ENCODE assay signal across 17 mouse cellular contexts in genomic region chr2:68925542-68925941, GRCm38 (mm10).
DNase-seq lines count a peak whose midpoint lies in the region; ATAC-seq and TF ChIP-seq lines count a peak whose summit lies in the region.
"Had no signal": no experiment of that assay in that cellular context is flagged by ENCODE, and none has a peak within 500 bp of the region (broad histone marks: within the 10 kb centered on the region; RNA-seq: fewer than 3 reads in every experiment).

No protein-coding gene starts in this region.

- TF ChIP-seq CTCF in thymus, adult 2 months (IDR thresholded peaks at IDR 0.05; ENCODE audit: borderline replicate concordance, control insufficient read depth, extremely low read depth, insufficient read depth, low read length, poor library complexity), result no peak

- no peak for TF ChIP-seq POLR2A in thymus, adult 2 months (IDR thresholded peaks at IDR 0.05; ENCODE audit: control insufficient read depth, extremely low read depth, insufficient read depth, low read length, poor library complexity)

- no peaks in the 10 kb centered on the region for H3K36me3 ChIP-seq in forebrain, embryonic 16.5 days (ENCODE audit: control insufficient read depth, insufficient read depth)
- no peaks in the 10 kb centered on the region for H3K36me3 ChIP-seq in forebrain, embryonic 11.5 days (ENCODE audit: control insufficient read depth, insufficient read depth, low read length)
- no peaks in the 10 kb centered on the region for H3K36me3 ChIP-seq in midbrain, embryonic 14.5 days (ENCODE audit: control insufficient read depth, insufficient read depth, low read length)
- H3K36me3 ChIP-seq in midbrain, embryonic 16.5 days (ENCODE audit: control insufficient read depth, insufficient read depth, low read length), result no peaks in the 10 kb centered on the region
- no peaks in the 10 kb centered on the region for H3K36me3 ChIP-seq in embryonic facial prominence, embryonic 13.5 days
- H3K36me3 ChIP-seq in limb, embryonic 15.5 days, result no peaks in the 10 kb centered on the region
- H3K36me3 ChIP-seq in thymus, adult 2 months (ENCODE audit: control insufficient read depth, insufficient read depth, low read length), result no peaks in the 10 kb centered on the region
- H3K36me3 ChIP-seq: heart, embryonic 10.5 days had no signal

- DNase-seq in forebrain, embryonic 11.5 days (ENCODE audit: low spot score), result no peak
- peak; percentile 12 for DNase-seq in midbrain, embryonic 14.5 days
- no peak for DNase-seq in thymus, adult 2 months
- no peak for DNase-seq in kidney, postnatal 14 days
- DNase-seq: adrenal gland, adult 8-10 months; B cell, adult 2 months; gastrocnemius, postnatal 10 days; heart, postnatal 14 days; kidney, postnatal 25 days; lung, postnatal 14 days; thymus, adult 18-20 months had no signal

- H3K9ac ChIP-seq in forebrain, embryonic 16.5 days (replicated peaks; ENCODE audit: low read depth, low read length), result no peak overlapping the region
- H3K9ac ChIP-seq in forebrain, embryonic 11.5 days (ENCODE audit: low read length), result no peak overlapping the region
- no peak overlapping the region for H3K9ac ChIP-seq in midbrain, embryonic 14.5 days (replicated peaks; ENCODE audit: low read length)
- H3K9ac ChIP-seq in midbrain, embryonic 16.5 days (ENCODE audit: low read depth, low read length), result no peak overlapping the region
- H3K9ac ChIP-seq in embryonic facial prominence, embryonic 13.5 days, result no peak overlapping the region
- H3K9ac ChIP-seq in limb, embryonic 15.5 days, result no peak overlapping the region
- H3K9ac ChIP-seq: liver, embryonic 14.5 days had no signal

- H3K4me2 ChIP-seq in forebrain, embryonic 16.5 days (ENCODE audit: low read length), result no peak overlapping the region
- no peak overlapping the region for H3K4me2 ChIP-seq in forebrain, embryonic 11.5 days (ENCODE audit: low read depth, low read length, severe bottlenecking)
- no peak overlapping the region for H3K4me2 ChIP-seq in midbrain, embryonic 14.5 days (ENCODE audit: low read length)
- H3K4me2 ChIP-seq in midbrain, embryonic 16.5 days (ENCODE audit: low read length), result no peak overlapping the region
- H3K4me2 ChIP-seq in embryonic facial prominence, embryonic 13.5 days, result no peak overlapping the region
- no peak overlapping the region for H3K4me2 ChIP-seq in limb, embryonic 15.5 days

- H3K27ac ChIP-seq in forebrain, embryonic 16.5 days (ENCODE audit: low read length), result peak overlapping the region; percentile 47; the same call in 1 of the 2 replicates
- no peak overlapping the region for H3K27ac ChIP-seq in forebrain, embryonic 11.5 days (ENCODE audit: low read depth, low read length)
- H3K27ac ChIP-seq in midbrain, embryonic 14.5 days (replicated peaks; ENCODE audit: low read depth, low read length), result no peak overlapping the region
- H3K27ac ChIP-seq in midbrain, embryonic 16.5 days (ENCODE audit: low read length), result no peak overlapping the region
- 0 out of 2 replicates have a peak overlapping the region, but pooled peaks have one; percentile 28 for H3K27ac ChIP-seq in embryonic facial prominence, embryonic 13.5 days
- no peak overlapping the region for H3K27ac ChIP-seq in limb, embryonic 15.5 days
- H3K27ac ChIP-seq in thymus, adult 2 months (ENCODE audit: control insufficient read depth, insufficient read depth, low read length), result no peak overlapping the region
- H3K27ac ChIP-seq: heart, embryonic 10.5 days; liver, embryonic 14.5 days had no signal

- peak; percentile 75 for ATAC-seq in forebrain, embryonic 16.5 days
- no peak for ATAC-seq in forebrain, embryonic 11.5 days (replicated peaks; ENCODE audit: low FRiP score)
- ATAC-seq in midbrain, embryonic 14.5 days (ENCODE audit: low FRiP score, low TSS enrichment), result no peak
- ATAC-seq in midbrain, embryonic 16.5 days, result no peak
- 0 out of 2 replicates have a peak, but pooled peaks have one; percentile 79 for ATAC-seq in embryonic facial prominence, embryonic 13.5 days (ENCODE audit: insufficient number of reproducible peaks, insufficient read depth, low FRiP score, low TSS enrichment, low read depth)
- ATAC-seq in limb, embryonic 15.5 days (ENCODE audit: insufficient number of reproducible peaks, low FRiP score, low TSS enrichment, low read depth), result peak; percentile 65; the same call in 1 of the 2 replicates

- H3K4me3 ChIP-seq in forebrain, embryonic 16.5 days (replicated peaks; ENCODE audit: low read length), result no peak overlapping the region
- H3K4me3 ChIP-seq in forebrain, embryonic 11.5 days (ENCODE audit: low read depth, low read length), result no peak overlapping the region
- no peak overlapping the region for H3K4me3 ChIP-seq in midbrain, embryonic 14.5 days (replicated peaks; ENCODE audit: low read depth, low read length)
- H3K4me3 ChIP-seq in midbrain, embryonic 16.5 days (ENCODE audit: low read depth, low read length), result no peak overlapping the region
- H3K4me3 ChIP-seq in embryonic facial prominence, embryonic 13.5 days, result no peak overlapping the region
- H3K4me3 ChIP-seq in limb, embryonic 15.5 days, result no peak overlapping the region
- H3K4me3 ChIP-seq in thymus, adult 2 months (ENCODE audit: control insufficient read depth, insufficient read depth, low read length), result no peak overlapping the region
- H3K4me3 ChIP-seq: heart, embryonic 10.5 days had no signal

- no peaks in the 10 kb centered on the region for H3K9me3 ChIP-seq in forebrain, embryonic 16.5 days (ENCODE audit: control insufficient read depth, low read length)
- H3K9me3 ChIP-seq in forebrain, embryonic 11.5 days (ENCODE audit: control insufficient read depth, low read length), result no peaks in the 10 kb centered on the region
- H3K9me3 ChIP-seq in midbrain, embryonic 14.5 days (ENCODE audit: control insufficient read depth, low read length), result no peaks in the 10 kb centered on the region
- no peaks in the 10 kb centered on the region for H3K9me3 ChIP-seq in midbrain, embryonic 16.5 days (replicated peaks; ENCODE audit: control insufficient read depth, low read length, poor library complexity, severe bottlenecking)
- no peaks in the 10 kb centered on the region for H3K9me3 ChIP-seq in embryonic facial prominence, embryonic 13.5 days
- no peaks in the 10 kb centered on the region for H3K9me3 ChIP-seq in limb, embryonic 15.5 days
- H3K9me3 ChIP-seq: heart, embryonic 10.5 days had no signal

- no peaks in the 10 kb centered on the region for H3K27me3 ChIP-seq in forebrain, embryonic 16.5 days (replicated peaks; ENCODE audit: control insufficient read depth, insufficient read depth, low read length)
- no peaks in the 10 kb centered on the region for H3K27me3 ChIP-seq in forebrain, embryonic 11.5 days (ENCODE audit: control insufficient read depth, insufficient read depth, low read length)
- H3K27me3 ChIP-seq in midbrain, embryonic 14.5 days (ENCODE audit: control insufficient read depth, insufficient read depth, low read length), result no peaks in the 10 kb centered on the region
- no peaks in the 10 kb centered on the region for H3K27me3 ChIP-seq in midbrain, embryonic 16.5 days (ENCODE audit: control insufficient read depth, insufficient read depth, low read depth, low read length)
- H3K27me3 ChIP-seq in embryonic facial prominence, embryonic 13.5 days, result no peaks in the 10 kb centered on the region
- H3K27me3 ChIP-seq in limb, embryonic 15.5 days, result no peaks in the 10 kb centered on the region
- no peaks in the 10 kb centered on the region for H3K27me3 ChIP-seq in thymus, adult 2 months (ENCODE audit: control insufficient read depth, insufficient read depth, low read length)

- H3K4me1 ChIP-seq in forebrain, embryonic 16.5 days (replicated peaks; ENCODE audit: control insufficient read depth, insufficient read depth, low read length), result peaks cover 3% of the 10 kb centered on the region
- H3K4me1 ChIP-seq in forebrain, embryonic 11.5 days (replicated peaks; ENCODE audit: control insufficient read depth, insufficient read depth, low read length), result no peaks in the 10 kb centered on the region
- no peaks in the 10 kb centered on the region for H3K4me1 ChIP-seq in midbrain, embryonic 14.5 days (ENCODE audit: control insufficient read depth, insufficient read depth, low read length)
- peaks cover 6% of the 10 kb centered on the region; the same call in 1 of the 2 replicates for H3K4me1 ChIP-seq in midbrain, embryonic 16.5 days (ENCODE audit: control insufficient read depth, insufficient read depth, low read length)
- H3K4me1 ChIP-seq in embryonic facial prominence, embryonic 13.5 days, result peaks cover 9% of the 10 kb centered on the region
- peaks cover 8% of the 10 kb centered on the region for H3K4me1 ChIP-seq in limb, embryonic 15.5 days
- peaks cover 12% of the 10 kb centered on the region for H3K4me1 ChIP-seq in thymus, adult 2 months (replicated peaks; ENCODE audit: control insufficient read depth, insufficient read depth, low read length)
- H3K4me1 ChIP-seq: heart, embryonic 10.5 days had no signal

- 55% methylated on average over 6 of the region's 6 CpGs for WGBS in forebrain, embryonic 16.5 days
- whole genome bisulfite sequencing in forebrain, embryonic 11.5 days, result 82% methylated on average over 6 of the region's 6 CpGs
- WGBS in midbrain, embryonic 14.5 days, result 84% methylated on average over 6 of the region's 6 CpGs
- 81% methylated on average over 6 of the region's 6 CpGs for WGBS in midbrain, embryonic 16.5 days
- 39% methylated on average over 6 of the region's 6 CpGs for WGBS in embryonic facial prominence, embryonic 13.5 days
- 43% methylated on average over 6 of the region's 6 CpGs for WGBS in limb, embryonic 15.5 days
- 95% methylated on average over 6 of the region's 6 CpGs for WGBS in thymus, adult 2 months

Comparison
In these comparisons a context has a peak if more than half of its experiments do, and no peak if none do; other contexts are left out.
1. ATAC-seq: peak in forebrain, embryonic 16.5 days (single experiment), embryonic facial prominence, embryonic 13.5 days (single experiment) and limb, embryonic 15.5 days (single experiment); none in forebrain, embryonic 11.5 days (single experiment), midbrain, embryonic 14.5 days (single experiment) and midbrain, embryonic 16.5 days (single experiment).
2. H3K27ac ChIP-seq: peak in forebrain, embryonic 16.5 days (single experiment) and embryonic facial prominence, embryonic 13.5 days (single experiment); none in forebrain, embryonic 11.5 days (single experiment), midbrain, embryonic 14.5 days (single experiment), midbrain, embryonic 16.5 days (single experiment), limb, embryonic 15.5 days (single experiment) and thymus, adult 2 months (single experiment).